Mouse (Mus musculus) kidney, postnatal 0 days (tissue): ENCODE data around the gene Grik1. TPM values are rescaled to one million over a fixed set of nuclear protein-coding genes. Genes with fewer than 3 reads are reported as not detected.

ENCODE experiments used
- ATAC-seq: fragments of 200-750 bp; cut with Nextera tagmentation; replicated peaks from 2 replicates; pipeline ENCODE4 v1.8.0; 2017; ENCODE audit warnings: low read depth, moderate number of reproducible peaks, moderate TSS enrichment, moderate library complexity; ENCODE audit not compliant: low FRiP score
- DNase-seq: peaks from one replicate; pipeline ENCODE4 v3.0.0-alpha.2; 2016; ENCODE audit warnings: low spot score
- H3K27ac ChIP-seq: fragments of 300-500 bp; sonication (generic); 2 replicates; pipeline ENCODE4 v1.5.1; 2014; ENCODE audit warnings: mild to moderate bottlenecking
- H3K27me3 ChIP-seq: fragments of 300-500 bp; sonication (generic); 2 replicates; pipeline ENCODE4 v1.6.1; 2014; ENCODE audit warnings: low read length, mixed read lengths; ENCODE audit not compliant: insufficient read depth
- H3K36me3 ChIP-seq: fragments of 300-500 bp; sonication (generic); 2 replicates; pipeline ENCODE4 v1.6.1; 2014; ENCODE audit warnings: low read length, mixed read lengths; ENCODE audit not compliant: insufficient read depth
- H3K4me1 ChIP-seq: fragments of 300-500 bp; sonication (generic); replicated peaks from 2 replicates; pipeline ENCODE4 v1.6.1; 2014; ENCODE audit warnings: antibody characterized with exemption, low read length, mixed read lengths; ENCODE audit not compliant: insufficient read depth
- H3K4me2 ChIP-seq: fragments of 300-500 bp; sonication (generic); 2 replicates; pipeline ENCODE4 v1.6.1; 2014; ENCODE audit warnings: mild to moderate bottlenecking, low read length, moderate library complexity, mixed read lengths
- H3K4me3 ChIP-seq: fragments of 300-500 bp; sonication (generic); replicated peaks from 2 replicates; pipeline ENCODE4 v1.5.1; 2014; ENCODE audit warnings: low read depth, low read length
- H3K9ac ChIP-seq: fragments of 300-500 bp; sonication (generic); 2 replicates; pipeline ENCODE4 v1.6.1; 2014; ENCODE audit warnings: low read depth, low read length
- H3K9me3 ChIP-seq: fragments of 300-500 bp; sonication (generic); replicated peaks from 2 replicates; pipeline ENCODE4 v1.6.1; 2016; ENCODE audit warnings: low read length, inconsistent platforms, mixed read lengths
- CTCF ChIP-seq: IDR thresholded peaks from 2 replicates; pipeline ENCODE4 v1.5.1; 2016; ENCODE audit warnings: antibody characterized with exemption, low read depth, mild to moderate bottlenecking, moderate library complexity
- WGBS: fragments of 180-500 bp; shearing (Covaris S2); extraction: QIAGEN DNeasy Blood & Tissue Kit; methylation state at CpG from one replicate; pipeline ENCODE4 v1.1.7; 2014; 5-methylcytosine and 5-hydroxymethylcytosine counted together
- polyA plus RNA-seq: library from polyadenylated mRNA; unstranded; fragments of >200 nt; fragmentation: Nextera tagmentation; extraction: Ambion mirVana; gene quantifications from 2 replicates; pipeline ENCODE4 v1.2.1, GENCODE M21; 2015

Gene Grik1
- polyA plus RNA-seq, 1 experiment from 2014 or later: 0.34 TPM

DNA sequence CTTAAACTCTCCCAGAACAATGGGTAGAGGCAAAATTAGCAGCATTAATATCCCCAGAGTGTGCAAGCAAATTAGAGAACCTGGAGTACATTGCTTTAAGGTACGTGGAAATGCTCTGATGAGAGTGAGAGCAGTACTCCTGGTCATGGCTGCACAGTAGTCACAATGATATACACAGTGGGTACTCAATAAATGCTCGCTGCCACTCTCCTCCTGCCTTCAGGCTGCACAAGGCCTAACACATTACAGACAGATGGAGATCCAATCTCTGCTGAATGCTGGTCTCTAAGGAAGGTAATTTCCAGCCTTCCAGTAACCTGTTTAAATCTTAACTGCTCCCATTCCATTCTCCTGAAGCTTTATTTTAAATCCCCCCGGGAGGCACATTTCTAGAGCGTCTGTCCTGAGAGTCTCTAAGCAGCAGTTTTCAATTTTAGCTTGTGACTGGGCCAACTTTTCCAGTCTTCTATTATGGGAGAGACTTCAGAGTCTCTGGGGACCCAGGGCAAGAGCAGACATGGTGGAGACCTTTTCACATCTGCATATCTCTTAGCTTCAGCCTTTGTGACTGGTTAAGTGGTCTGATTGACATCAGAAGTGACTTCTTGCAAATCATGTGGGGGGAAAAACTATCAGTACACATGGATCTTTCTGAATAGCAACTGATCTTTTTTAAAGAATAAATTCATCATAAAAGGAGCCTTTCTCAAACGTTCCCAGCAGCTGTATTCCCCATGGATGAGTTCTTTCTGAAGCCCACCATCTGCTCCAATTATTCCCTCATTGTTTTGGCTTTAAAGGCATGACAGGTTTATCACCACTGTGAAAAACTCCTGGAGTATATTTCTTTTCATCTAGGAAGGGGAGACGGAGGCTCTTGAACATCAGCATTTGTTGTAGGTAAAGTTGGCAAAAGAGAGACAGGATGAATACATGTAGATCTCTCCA, 373.6 kb downstream of the Grik1 start:
- 0 out of 2 replicates have a peak, but pooled peaks cover 5% of the 10 kb centered on the region for H3K4me1 ChIP-seq
- H3K36me3 ChIP-seq: no peaks in the 10 kb centered on the region
- TF ChIP-seq CTCF: no peak
- no peak overlapping the region for H3K9ac ChIP-seq
- H3K27ac ChIP-seq: peak overlapping the region; percentile 54
- no peaks in the 10 kb centered on the region for H3K9me3 ChIP-seq
- 37% methylated on average over 6 of the region's 6 CpGs for WGBS
- H3K4me3 ChIP-seq: no peak overlapping the region
- H3K27me3 ChIP-seq: no peaks in the 10 kb centered on the region
- no peak overlapping the region for H3K4me2 ChIP-seq
- ATAC-seq (peak; percentile 21; the same call in 1 of the 2 replicates), DNase-seq (peak; percentile 83)

DNA sequence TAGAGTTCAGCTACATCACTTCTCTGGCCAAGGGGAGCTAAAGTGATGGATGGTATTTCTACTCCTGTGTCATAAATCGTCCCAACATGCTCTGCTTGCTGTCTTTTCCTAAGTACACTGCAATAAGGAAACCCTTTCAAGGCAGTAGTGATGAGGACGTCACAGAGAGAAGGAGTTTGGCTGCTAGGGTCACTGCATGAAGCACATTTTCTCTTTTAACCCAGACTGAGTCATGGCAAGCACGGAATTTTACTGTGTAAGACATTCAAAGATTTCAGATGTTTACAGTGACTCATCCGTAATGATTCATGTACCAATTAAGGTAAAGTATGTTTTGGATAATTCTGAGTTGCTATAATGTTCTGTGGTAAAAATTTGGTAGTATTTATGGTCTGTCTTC, 374.9 kb downstream of the Grik1 start:
- H3K4me1 ChIP-seq: 0 out of 2 replicates have a peak, but pooled peaks cover 5% of the 10 kb centered on the region
- no peaks in the 10 kb centered on the region for H3K36me3 ChIP-seq
- H3K4me2 ChIP-seq: no peak overlapping the region
- H3K27ac ChIP-seq: no peak overlapping the region
- H3K9ac ChIP-seq: no peak overlapping the region
- H3K9me3 ChIP-seq: no peaks in the 10 kb centered on the region
- WGBS: 60% methylated on average over 4 of the region's 4 CpGs
- ATAC-seq (no peak), DNase-seq (peak; percentile 22)
- no peak overlapping the region for H3K4me3 ChIP-seq
- no peaks in the 10 kb centered on the region for H3K27me3 ChIP-seq
- TF ChIP-seq CTCF: no peak

- DNase-seq: no peak
- ATAC-seq: no peak
- Histone ChIP-seq H3K36me3 (no peaks in the 10 kb centered on the region), H3K4me2 (no peak overlapping the region), H3K9me3 (no peaks in the 10 kb centered on the region), H3K9ac (no peak overlapping the region), H3K27me3 (no peaks in the 10 kb centered on the region), H3K4me1 (0 out of 2 replicates have a peak, but pooled peaks cover 5% of the 10 kb centered on the region), H3K4me3 (no peak overlapping the region), H3K27ac (no peak overlapping the region)
- 81% methylated on average over 5 of the region's 5 CpGs for WGBS
- no peak for TF ChIP-seq CTCF
Measured at GRCm38 (mm10) chr16:87913781-87914180, 376.3 kb downstream of the Grik1 start.

GRCm38 (mm10) chr16:87911201-87911600, 378.9 kb downstream of the Grik1 start:
- Histone ChIP-seq H3K4me3 (no peak overlapping the region), H3K9ac (no peak overlapping the region), H3K4me1 (0 out of 2 replicates have a peak, but pooled peaks cover under 1% of the 10 kb centered on the region), H3K36me3 (no peaks in the 10 kb centered on the region), H3K27me3 (no peaks in the 10 kb centered on the region), H3K27ac (no peak overlapping the region), H3K4me2 (no peak overlapping the region), H3K9me3 (no peaks in the 10 kb centered on the region)
- 6% methylated on average over 2 of the region's 2 CpGs for WGBS
- ATAC-seq (no peak), DNase-seq (peak; percentile 77)
- no peak for TF ChIP-seq CTCF

DNA sequence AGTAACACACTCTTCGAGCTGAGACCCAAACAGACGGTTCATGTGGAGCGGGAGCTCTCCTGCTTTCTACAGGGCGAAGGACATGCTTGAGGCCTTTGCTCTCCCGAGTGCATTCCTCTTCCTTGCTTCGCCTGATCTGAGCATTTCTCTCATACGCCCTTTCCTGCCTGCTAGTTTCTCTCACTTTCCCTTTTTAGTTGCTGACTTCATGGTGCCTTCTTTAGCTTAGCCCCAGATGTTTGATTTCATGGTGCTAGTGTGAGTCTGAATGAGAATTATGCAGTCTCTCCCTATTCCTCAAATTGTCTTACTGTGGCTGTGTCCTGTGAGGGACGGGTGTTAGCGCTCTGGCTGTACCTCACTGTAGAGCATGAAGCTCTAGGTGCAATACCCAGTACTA, 388.0 kb downstream of the Grik1 start:
- no peak for ATAC-seq
- 65% methylated on average over 9 of the region's 9 CpGs for WGBS
- H3K27me3 ChIP-seq: no peaks in the 10 kb centered on the region
- no peak for TF ChIP-seq CTCF
- H3K4me2 ChIP-seq: no peak overlapping the region
- H3K9me3 ChIP-seq: no peaks in the 10 kb centered on the region
- H3K36me3 ChIP-seq: no peaks in the 10 kb centered on the region
- DNase-seq: peak; percentile 28
- H3K27ac ChIP-seq: no peak overlapping the region
- H3K4me1 ChIP-seq: no peaks in the 10 kb centered on the region
- no peak overlapping the region for H3K9ac ChIP-seq
- H3K4me3 ChIP-seq: no peak overlapping the region

- WGBS: 88% methylated on average over 2 of the region's 2 CpGs
- H3K36me3 ChIP-seq: no peaks in the 10 kb centered on the region
- H3K27ac ChIP-seq: no peak overlapping the region
- ATAC-seq (peak; percentile 33; the same call in 1 of the 2 replicates), DNase-seq (no peak)
- H3K9ac ChIP-seq: no peak overlapping the region
- H3K4me2 ChIP-seq: no peak overlapping the region
- no peak for TF ChIP-seq CTCF
- H3K27me3 ChIP-seq: no peaks in the 10 kb centered on the region
- no peaks in the 10 kb centered on the region for H3K9me3 ChIP-seq
- no peaks in the 10 kb centered on the region for H3K4me1 ChIP-seq
- H3K4me3 ChIP-seq: no peak overlapping the region
Measured at GRCm38 (mm10) chr16:87901189-87901588, 388.9 kb downstream of the Grik1 start.
